Mouse (Mus musculus) T-helper 2 cell (primary cell): ENCODE measurements at regions not wholly inside any gene's neighbourhood (a gene's known extent, or its start where the extent isn't known, plus 50 kb on each side); places are given as distances from the start of the nearest gene placed in this dataset.
"Not testable (repeated sequence)": the region's sequence is repeated elsewhere in the genome, so short reads cannot be mapped to it uniquely, and the experiment has no call there.

Source experiments
- in situ Hi-C: fragments of 300-600 bp; cut with MboI, MseI; formaldehyde crosslinking; loops from one replicate; pipeline ENCODE4 v1.15.1; 2025; ENCODE audit warnings: high pct_unique_total_duplicates

DNA sequence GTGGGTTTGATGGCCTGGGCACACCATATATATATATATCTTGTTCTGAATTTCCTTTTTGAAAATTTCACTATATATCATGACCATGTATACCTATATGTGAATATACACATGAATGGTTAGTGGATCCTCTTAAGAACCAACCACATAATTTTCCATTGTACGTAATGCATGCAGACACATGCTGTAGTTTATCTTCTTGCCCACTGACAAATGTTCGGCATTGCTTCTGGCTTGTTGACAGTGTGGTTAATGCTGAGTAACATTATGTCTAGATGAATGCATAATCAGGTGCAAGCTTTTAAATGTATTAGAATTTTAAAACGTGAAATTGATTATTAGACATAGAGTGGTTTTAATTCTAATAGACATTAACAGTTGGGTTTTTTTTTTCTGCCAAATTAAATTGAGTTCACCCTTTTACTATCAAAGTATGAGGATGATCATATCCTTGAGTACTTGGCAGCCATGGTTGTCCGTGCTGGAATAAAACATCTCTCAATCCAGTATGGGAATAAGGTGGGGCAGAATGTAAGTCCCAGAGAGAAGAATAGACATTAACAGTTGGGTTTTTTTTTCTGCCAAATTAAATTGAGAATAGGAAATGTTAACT, 110.3 kb downstream of the A730009L09Rik start:
- in situ Hi-C loops: loop anchor here (5.0 kb wide), 1 partner anchor 77 kb away; no protein-coding TSS in a partner anchor

DNA sequence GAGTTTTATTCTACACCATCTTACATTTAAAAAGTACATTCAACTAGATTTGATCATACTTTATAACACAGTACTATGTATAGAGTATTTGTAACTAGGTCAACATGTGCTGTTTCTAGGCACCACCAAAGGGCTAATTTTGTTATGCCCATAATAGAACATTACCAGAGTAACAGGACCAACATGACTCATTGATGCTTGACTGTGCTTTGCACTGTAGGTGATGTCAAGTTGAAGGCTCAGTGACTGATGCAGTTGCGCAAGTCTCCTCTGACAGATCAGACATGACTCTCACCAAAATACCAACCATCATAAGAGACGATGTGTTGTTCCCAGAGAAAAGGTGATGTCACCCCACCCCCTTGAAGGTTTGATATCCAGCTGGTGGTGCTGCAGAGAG, 108.5 kb downstream of the Mrpl39 start:
- in situ Hi-C loops: loop anchor here (5.0 kb wide), 1 partner anchor 75 kb away; no protein-coding TSS in a partner anchor

DNA sequence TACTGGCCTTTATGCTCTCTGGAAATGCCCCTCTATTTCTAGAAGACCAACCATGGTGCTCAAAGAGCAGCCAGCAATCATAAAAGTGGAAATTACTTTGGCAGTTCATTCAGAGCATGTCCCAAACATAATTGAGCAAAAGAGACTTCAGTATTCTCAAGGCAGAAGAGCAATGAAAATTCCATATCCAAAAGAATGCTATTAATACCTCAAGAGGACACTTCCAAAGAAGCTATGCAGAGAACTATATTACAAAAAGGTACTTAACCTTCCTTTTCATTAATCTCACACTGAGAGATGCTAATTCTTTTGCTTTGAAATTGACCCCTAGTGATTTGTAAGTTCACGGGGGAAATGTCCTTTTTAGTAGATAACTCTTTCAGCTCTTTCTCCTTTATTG, 105.7 kb downstream of the Mrpl39 start:
- in situ Hi-C loops: loop anchor here (5.0 to 10.0 kb wide), 2 partner anchors 72 to 1985 kb away; no protein-coding TSS in a partner anchor

DNA sequence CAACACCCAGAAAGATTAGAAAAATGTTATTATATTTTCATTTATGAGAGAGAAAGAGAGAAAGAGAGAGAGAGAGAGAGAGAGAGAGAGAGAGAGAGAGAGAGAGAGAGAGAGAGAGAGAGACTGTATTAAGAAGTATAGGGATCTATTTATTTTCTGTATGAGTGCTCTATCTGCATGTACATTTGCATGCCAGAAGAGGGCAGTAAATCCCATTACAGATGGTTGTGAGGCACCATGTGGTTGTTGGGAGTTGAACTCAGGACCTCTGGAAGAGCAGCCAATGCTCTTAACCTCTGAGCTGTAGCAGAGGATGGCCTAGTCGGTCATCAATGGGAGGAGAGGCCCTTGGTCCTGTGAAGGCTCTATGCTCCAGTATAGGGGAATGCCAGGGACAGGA, 91.1 kb downstream of the Mrpl39 start:
- in situ Hi-C loops: not testable (repeated sequence)

DNA sequence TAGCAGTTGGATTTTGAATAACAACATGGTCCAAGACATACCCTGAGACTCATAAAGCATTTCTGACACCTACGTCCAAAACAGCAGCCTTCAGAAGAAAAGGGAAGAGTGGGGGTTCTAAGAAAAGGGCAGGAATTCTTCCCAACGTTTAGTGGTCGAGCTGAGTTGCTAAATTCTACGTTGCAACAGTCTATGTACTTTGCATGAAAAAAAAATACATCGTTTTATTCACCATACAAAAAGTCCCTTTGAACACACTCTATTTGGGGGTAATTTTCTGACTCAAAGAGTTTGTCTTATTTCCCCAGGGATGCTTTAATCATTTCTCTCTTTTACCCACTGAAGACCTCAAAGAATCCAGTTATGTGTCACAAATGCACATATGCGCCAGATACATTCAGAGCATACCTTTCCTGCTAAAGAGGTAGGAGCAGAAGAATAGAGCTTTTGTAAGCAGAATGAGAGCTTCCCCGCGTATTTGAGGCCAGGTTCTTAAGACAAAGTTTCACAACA, 89.3 kb downstream of the Mrpl39 start:
- in situ Hi-C loops: loop anchor here (5.0 kb wide), 1 partner anchor 34 kb away; no protein-coding TSS in a partner anchor

DNA sequence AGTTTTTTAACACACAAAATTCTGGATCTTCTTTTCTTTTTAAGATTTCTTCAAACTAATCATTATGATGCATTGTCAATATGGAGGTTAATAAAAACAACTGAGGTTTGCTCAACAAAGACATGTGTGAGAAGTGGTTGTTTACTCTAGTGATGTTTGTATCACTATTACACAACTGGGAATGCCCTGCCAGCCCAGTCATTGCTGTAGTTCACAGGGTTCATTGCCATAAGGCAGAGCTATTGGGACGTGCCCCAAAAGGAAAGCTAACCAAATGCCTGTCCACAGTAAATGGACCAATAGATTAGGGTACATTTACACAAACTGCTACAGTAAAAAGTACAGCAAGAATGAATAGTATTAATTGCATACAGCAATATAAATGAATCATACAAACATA, 84.9 kb downstream of the Mrpl39 start:
- in situ Hi-C loops: no loop called here

DNA sequence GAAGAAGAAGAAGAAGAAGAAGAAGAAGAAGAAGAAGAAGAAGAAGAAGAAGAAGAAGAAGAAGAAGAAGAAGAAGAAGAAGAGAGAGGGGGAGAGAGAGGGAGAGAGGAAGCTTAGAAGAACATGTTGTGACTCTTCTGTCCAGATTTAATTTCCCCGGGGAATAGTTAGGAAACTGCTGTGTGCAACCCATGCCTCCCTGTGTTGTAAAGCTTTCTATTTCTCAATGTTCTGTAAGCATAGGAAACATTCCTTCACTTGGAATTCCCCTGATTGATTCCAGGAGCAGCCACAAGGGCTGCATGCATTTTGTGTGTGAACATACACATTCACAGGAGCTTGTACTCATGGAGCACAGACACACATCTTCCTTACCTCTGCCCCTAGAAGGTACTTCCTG, 81.7 kb downstream of the Mrpl39 start:
- in situ Hi-C loops: no loop called here

DNA sequence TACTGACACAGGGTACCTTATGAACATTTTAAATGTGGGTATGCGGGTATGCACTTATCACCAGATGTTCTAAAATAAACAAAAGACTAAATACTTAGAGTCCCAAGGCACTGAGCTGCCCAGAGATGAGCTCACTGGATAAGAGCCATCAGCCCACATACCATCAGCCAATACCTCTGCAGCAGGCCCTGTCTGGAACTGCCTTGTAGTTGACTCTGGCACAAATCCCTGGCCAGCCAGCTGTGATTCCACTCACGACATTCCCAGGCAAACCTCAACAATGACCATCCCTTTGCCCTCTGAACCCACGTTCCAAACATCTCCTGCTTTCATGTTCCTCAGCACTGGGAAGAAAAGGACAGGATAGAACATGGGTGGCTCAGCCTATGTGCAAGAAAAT, 73.7 kb downstream of the Mrpl39 start:
- in situ Hi-C loops: loop anchor here (10.0 kb wide), 1 partner anchor 877 kb away; no protein-coding TSS in a partner anchor

DNA sequence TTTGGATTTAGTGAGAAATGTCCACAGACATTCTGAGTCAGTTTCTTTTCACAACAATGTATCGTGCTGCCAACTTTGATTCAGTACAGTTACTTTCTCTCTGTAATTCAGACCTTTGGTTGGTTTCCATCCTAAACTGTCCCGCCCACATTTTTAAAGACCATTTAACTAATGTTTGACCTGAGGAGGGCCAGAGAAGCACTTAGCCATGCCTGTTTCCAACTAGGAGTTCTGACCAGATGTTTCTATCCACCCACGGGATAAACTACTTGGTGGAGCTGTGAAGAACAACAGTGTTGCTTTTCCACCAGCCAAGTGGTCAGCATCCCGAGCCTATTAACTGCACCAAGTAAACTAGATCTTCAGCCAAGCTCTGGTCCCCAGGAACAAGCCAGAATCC, 72.0 kb downstream of the Mrpl39 start:
- in situ Hi-C loops: loop anchor here (10.0 kb wide), 1 partner anchor 879 kb away; no protein-coding TSS in a partner anchor
